Mouse (Mus musculus) spleen, postnatal 4 days (tissue): Measurements from ENCODE around the gene Ephb2.

Experiments
- DNase-seq, 2 experiments: peaks; one replicate each; pipeline ENCODE4 v3.0.0; 2022; ENCODE audit warnings: low spot score in 2 of 2

The Ephb2 gene

GRCm38 (mm10) chr4:136801463-136801862 lies 34.3 kb downstream of the Ephb2 start:
- DNase-seq: no peak

DNA sequence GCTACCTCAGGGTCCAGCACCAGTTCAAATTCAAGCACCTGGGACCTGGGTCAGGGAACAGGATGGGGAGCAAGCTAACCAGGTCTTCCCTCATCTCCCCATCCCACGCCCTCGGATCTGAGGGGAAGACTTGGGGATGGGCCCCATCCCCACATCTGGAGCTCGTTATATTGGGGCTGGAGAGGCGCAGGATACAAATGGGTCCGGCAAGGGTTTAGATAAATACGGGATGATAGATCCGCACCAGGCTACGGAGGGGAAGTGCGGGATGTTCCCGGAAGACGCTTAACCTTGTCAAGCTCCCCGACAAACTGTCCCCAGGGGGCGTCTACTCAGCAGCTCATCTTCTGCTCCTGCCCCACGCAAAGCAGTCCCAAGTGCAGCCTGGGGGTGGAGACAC lies 35.4 kb downstream of the Ephb2 start:
- DNase-seq: no peak

GRCm38 (mm10) chr4:136797677-136798569 lies 37.9 kb downstream of the Ephb2 start:
- DNase-seq: no peak

DNA sequence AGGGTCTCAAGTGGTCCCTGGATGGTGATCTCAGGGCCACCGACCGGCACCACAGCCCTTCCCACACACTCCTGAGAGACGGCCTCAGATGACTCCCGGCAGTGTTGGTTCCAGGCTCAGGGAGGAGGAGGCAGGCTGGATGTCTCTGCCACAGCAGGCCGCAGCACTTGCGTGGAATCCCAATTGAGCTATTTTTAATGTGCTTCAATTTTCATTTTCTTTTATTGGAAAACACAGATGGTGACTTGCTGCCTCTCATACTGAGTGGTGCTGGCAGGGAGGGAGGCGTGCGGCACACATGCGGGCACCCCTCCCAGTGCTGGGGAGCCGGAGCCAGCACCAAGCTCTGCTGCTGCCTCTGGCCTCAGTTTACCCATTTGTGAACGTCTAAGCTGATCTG lies 42.5 kb downstream of the Ephb2 start:
- DNase-seq: no peak

DNA sequence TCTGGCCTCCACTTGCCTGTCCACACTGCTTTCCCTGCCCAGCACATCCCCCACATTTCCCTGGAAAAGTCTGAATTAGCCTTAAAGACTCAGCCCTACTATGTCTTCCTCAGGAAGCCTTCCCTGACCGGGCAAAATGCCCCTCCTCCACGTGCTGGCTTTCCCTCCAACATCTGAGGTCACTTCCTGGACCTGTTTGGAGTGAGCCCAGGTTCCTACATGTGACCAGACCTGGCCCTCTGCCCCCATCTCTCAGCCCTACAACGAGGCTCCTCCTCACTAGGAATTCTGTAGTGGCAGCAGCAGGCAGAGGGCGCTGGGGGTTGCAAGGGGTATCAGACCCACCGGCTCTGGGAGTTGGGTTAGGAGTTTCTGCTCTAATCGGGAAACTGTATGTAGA lies 46.0 kb downstream of the Ephb2 start:
- DNase-seq: no peak

GRCm38 (mm10) chr4:136787357-136787756 lies 48.4 kb downstream of the Ephb2 start:
- DNase-seq: no peak

- no peak for DNase-seq
These were observed 49.1 kb downstream of the Ephb2 start for GRCm38 (mm10) chr4:136786453-136787276.

DNA sequence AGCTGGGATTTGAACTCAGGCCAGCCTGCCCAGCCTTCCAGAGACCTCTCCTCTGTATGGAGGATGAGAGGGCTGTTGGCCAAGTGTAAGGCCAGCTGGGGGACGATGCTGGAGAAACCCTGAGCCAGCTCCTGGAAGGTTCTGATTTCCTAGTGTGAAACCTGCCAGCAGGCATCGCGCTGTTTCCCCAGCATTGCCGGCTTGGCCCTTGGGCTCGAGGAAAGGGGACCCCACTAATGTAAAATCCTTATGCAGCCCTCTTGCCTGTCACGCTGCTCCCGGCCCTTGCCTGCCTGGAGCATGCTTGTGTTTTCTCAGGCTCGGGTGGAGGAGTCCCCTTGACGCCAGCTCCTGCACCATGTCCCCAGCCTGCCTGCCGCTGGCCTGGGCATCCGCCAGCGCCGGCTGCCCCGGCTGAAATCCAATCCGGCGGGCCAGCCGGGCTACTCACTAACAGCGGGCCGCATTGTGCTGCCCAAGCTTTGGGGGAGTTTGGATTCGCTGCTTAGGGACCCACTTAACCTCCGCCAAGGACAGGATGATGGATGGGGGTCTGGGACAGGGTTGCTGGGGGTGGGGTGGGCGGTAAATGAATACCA lies 52.1 kb downstream of the Ephb2 start:
- no peak for DNase-seq

GRCm38 (mm10) chr4:136782579-136782925 lies 53.2 kb downstream of the Ephb2 start:
- DNase-seq: no peak

DNA sequence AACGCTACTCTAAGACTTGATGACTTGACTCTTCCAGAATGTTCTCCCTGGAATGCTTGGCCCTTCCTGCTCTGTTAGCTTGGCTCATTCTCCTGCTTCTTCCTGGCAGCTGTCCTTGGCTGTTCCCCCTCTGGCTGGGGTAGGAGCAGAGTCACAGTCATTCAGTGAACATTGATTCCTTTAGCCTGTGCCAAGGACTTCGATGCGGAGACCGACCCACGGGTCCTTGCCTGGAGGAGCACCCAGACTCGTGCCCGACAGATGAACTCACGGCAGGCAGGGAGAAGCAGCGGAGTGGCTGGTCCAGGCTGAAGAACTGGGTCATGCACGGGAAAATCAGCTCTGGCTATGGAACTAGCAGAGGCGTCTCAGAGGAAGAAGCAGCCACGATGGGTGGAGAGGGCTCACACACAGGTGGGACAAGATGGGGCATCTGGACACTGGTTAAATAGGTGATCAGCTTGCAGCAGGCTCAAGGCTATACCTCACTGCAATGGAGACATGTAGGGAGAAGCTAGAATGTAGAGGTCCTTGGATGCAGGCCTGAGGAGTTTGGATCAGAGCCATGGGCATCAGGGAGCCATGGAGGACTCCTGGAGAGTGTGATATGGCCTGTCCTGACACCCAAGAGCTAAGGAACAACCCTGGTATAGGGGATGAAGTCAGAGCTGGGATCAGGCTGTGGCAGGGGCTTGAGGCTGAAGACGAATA lies 53.8 kb downstream of the Ephb2 start:
- DNase-seq: no peak

- DNase-seq: no peak
These were observed 55.4 kb downstream of the Ephb2 start for GRCm38 (mm10) chr4:136780201-136780895.

GRCm38 (mm10) chr4:136779156-136779555 lies 56.6 kb downstream of the Ephb2 start:
- no peak for DNase-seq

- DNase-seq: no peak
These were observed 59.3 kb downstream of the Ephb2 start for GRCm38 (mm10) chr4:136776471-136776892.

DNA sequence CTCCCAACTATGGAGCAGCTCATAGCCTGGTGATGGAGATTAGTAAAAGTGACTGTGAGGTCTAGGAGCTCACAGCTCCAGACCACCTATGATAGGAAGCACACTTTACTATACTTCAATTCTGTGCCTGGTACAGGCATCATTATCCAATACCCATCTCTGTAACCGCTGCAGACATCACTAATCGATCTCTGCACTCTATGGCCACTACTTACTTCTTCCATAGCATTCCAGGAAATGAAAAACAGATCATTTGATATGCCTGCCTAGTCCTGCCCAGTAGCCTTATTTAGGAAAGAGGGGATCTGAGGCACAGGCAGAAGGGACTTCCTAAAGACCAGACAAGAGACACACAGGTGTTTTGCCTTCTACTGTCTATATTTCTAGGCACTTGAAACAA lies 59.9 kb downstream of the Ephb2 start:
- DNase-seq: no peak

DNA sequence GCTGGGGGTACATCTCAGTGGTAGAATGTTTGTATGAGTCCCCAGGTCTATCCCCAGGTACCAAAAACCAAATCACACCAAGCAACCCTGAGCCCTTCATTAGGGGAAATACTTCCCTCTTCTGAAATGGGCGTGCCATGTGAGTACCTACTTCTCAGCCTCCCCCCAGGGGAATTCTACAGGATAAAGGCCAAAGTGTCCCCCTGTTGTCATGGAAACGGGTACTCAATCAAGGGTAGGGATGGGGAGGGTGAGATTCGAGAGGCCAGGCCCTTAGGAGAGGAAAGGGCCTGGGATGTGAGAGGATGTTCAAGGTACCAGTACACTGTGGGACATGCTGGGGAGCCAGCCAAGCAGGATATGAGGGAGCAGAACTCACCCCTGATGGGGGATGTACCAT lies 61.6 kb downstream of the Ephb2 start:
- no peak for DNase-seq

DNA sequence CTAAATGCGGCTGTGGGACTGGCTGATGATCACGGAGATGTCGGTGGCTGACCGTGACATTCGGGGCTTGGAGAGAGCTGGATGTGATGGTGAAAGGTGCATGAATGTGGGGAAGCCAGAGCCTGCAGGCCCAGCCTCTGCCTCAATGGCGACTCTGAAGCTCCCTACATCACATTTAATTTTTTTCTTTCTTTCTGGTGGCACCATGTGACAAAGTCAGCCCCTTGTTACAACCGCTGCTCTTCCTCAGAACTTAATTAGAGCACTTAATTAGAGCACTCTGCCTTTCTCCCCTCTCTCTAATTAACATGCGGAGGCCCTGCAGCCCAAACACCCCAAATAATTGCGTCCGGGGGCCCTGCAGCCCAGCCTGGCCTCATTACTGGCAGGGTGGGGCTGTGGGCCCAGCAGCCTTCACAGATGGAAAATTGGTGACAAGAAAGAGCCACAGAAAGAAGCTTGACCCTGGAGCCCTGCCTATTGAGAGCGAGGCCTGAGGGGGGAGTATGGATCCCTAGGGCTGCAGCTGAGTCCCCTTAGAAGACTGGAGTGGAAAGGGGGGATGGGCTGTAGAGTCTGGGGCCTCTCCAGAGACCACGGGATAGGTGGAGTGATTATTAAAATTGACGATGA lies 62.7 kb downstream of the Ephb2 start:
- no peak for DNase-seq

DNA sequence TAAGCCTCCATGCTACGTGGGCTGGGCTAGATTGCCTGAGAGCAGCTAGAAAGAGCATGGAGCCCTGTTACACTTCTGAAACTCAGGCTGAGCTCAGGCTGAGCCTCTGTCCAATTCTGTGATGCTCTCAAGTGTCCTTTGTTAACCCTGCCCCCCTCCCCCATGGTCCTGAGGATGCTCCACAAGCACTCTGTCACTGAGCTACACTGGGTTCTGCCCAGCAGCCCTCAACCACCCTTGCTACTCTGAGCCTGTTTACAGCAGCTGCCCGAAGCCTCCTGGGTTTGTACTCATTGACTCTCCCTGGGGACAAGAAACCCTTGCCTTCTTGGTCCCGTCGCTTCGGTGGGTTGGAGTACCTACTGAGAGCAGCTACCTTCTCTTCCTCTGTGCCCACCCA lies 63.5 kb downstream of the Ephb2 start:
- no peak for DNase-seq

DNA sequence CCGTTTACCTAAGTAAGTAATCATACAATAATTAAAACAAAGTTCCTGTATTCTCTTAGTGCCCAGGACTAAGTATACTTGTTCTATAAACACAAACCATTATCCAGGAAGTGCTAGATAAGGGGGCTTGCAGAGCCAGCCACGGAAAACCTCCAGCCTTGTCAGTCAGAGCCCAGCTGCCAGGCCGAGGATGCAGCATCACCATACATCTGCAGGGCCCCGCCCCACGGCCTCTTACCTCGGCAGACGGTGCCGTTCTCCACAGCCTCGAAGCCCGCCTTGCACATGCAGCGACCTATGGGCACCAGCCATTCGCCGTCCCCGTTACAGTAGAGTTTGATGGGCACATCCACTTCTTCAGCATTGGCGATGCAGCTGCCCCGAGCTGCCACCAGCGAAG lies 65.1 kb downstream of the Ephb2 start:
- DNase-seq: no peak

DNA sequence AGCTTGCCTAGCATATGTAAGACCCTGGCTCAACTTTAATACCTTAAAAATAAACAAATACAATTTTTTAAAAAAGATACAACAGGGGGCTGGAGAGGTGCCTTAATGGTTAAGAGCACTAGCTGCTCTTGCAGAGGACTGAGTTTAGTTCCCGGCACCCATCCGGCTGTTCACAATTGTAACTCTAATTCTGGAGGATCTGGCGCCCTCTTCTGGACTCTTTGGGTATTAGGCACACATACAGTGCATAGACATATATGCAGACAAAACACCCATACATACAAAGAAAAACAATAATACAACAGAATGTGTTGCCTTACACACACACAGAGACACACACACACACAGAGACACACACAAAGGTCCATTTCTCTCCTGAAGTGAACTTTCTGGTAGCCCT lies 67.3 kb downstream of the Ephb2 start:
- no peak for DNase-seq

GRCm38 (mm10) chr4:136765080-136765479 lies 70.7 kb downstream of the Ephb2 start:
- DNase-seq: no peak

- DNase-seq: no peak
These were observed 72.4 kb downstream of the Ephb2 start for GRCm38 (mm10) chr4:136763349-136763748.
